Mouse (Mus musculus) G1E-ER4 (cell line): ENCODE data around the gene Coq8b. TPM values are rescaled to one million over a fixed set of nuclear protein-coding genes. Genes with fewer than 3 reads are reported as not detected.

ENCODE experiments used
- GATA1 ChIP-seq: IDR thresholded peaks from one replicate; pipeline ENCODE4 v1.8.0; 2012; ENCODE audit warnings: low read length, inconsistent platforms
- polyA plus RNA-seq: library from polyadenylated mRNA; stranded (reverse); fragments of >175 nt; gene quantifications from 2 replicates; pipeline ENCODE4 v1.2.3, GENCODE M21; 2012

The Coq8b gene
- polyA plus RNA-seq, 1 experiment, result 74.5 TPM

DNA sequence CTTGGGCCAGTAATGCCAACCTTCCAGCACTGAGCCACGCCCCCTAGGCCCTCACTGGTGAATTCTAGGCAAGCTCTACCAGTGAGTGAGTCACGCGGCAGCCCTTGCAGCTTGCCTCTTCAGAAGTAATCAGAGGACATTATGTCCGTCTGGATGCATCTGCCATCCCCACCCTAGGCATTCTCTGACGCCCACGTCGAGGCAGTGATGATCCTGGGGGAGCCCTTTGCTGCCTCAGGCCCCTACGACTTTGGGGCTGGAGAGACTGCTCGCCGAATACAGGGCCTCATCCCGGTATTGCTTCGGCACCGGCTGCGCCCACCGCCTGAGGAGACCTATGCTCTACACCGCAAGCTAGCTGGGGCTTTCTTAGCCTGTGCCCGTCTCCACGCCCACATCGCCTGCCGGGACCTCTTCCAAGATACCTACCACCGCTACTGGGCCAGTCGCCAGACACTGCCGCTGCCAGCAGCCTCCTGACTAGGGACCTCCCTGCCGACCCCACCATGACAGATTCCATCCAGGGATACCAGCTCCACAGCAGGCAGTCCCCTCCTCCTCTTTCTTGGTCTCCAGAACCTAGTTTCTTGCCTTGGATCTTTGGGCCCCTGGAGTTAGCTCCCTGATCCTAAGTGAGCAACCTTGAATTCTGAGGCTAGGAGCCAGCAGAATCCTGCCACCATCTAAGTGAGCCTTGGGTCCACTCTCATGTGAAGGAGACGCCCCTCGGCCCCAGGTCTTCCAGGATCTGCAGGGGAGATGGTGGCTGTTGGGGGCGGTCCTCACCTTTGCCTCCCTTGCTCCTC lies 24.4 kb downstream of the Coq8b start:
- TF ChIP-seq GATA1, result no peak

- TF ChIP-seq GATA1, result no peak
Measured at GRCm38 (mm10) chr7:27257852-27258204, 25.0 kb downstream of the Coq8b start.

DNA sequence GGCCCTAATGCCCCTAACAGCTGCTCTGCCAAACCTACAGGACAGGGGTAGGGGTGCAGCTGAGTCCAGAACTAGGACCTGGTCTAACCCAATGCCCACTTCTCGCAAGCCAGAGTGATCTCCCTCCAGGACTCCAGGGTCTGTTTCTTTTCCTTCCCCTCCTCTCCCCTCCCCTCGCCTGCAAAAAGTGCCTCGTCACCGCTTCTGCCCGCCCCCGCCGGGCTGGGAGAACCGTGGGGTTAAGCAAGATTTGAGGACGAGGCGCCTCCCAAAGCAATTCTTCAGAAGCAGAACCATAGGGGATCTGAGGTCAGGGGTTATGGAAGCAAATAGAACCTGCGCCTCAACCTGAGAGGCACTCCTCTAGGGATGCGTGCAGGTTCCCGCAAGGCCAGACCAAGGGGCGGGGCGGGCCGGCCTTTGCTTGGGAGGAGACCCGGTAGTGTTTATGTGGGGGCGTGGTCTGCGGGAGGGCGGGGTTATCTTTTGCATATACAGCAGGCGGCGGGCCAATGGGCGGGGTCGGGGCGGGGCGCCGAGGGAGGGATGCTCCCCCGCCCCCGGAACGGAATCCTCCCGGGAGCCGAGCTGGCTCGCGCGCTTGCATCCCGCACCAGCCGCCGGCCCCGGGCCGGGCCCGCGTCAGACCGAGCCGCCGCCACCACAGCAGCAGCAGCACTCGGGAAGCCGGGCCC lies 25.5 kb downstream of the Coq8b start, which contains the start of gene Numbl:
Numbl (plus strand) TSS at position 229 of the 695 bp plus-strand sequence.
- no peak for TF ChIP-seq GATA1

DNA sequence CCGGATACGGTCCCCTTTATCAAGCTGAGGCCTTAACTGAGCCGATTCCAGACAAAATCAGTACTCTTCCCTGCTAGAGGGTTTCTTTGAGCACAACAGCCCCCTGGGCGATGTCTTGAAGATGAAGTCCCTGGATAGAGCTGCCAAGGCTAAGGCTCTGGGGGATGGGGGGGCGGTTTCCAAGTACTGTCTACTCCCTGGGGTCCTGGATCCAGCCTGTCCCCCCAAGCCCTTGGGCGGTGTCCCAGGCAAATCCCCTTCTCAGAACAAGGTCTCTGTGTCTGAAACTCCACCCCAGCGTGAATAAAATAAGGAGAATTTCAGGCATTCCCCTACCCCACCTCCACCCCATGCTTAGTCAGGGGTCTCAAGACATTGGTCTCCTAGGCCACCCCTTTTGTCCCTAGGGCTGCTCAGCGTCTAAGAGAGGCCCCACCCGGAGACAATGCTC lies 26.5 kb downstream of the Coq8b start:
- no peak for TF ChIP-seq GATA1

- TF ChIP-seq GATA1, result no peak
Measured at GRCm38 (mm10) chr7:27259771-27260170, 26.9 kb downstream of the Coq8b start.

GRCm38 (mm10) chr7:27260856-27261255 lies 28.0 kb downstream of the Coq8b start:
- no peak for TF ChIP-seq GATA1

DNA sequence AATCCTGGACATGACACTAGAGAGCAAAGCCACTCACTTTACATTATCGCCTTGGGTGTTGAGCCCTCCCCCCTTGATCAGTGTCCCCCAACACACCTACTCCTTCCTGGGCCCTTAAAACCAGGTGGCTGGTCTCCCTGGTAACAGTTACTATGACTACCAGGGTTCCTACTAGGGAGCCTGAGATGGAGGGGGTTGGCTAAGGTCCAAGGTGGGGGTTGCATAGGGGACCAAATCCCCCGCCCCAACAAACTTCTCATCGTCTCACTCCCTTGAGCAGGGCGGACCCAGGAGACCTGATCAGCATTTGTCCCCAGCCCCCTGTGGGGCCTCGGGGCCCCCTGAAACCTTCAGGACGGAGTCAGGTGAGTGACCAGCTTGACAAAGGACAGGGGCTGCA lies 29.1 kb downstream of the Coq8b start:
- no peak for TF ChIP-seq GATA1

DNA sequence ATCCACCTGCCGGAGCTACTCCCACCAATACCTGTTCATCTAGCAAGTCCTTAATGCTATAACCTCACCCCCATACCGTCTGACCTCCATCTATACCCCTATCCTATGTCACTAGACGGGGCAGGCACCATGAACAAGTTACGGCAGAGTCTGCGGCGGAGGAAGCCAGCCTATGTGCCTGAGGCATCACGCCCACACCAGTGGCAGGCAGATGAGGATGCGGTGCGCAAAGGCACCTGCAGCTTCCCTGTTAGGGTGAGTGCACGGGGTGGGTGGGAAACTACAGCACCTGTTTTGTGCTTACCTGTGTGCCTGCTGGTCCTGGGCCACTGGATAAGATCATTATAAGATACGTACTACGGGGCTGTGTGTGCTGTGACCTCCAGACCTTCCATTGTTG lies 31.9 kb downstream of the Coq8b start:
- TF ChIP-seq GATA1, result no peak

DNA sequence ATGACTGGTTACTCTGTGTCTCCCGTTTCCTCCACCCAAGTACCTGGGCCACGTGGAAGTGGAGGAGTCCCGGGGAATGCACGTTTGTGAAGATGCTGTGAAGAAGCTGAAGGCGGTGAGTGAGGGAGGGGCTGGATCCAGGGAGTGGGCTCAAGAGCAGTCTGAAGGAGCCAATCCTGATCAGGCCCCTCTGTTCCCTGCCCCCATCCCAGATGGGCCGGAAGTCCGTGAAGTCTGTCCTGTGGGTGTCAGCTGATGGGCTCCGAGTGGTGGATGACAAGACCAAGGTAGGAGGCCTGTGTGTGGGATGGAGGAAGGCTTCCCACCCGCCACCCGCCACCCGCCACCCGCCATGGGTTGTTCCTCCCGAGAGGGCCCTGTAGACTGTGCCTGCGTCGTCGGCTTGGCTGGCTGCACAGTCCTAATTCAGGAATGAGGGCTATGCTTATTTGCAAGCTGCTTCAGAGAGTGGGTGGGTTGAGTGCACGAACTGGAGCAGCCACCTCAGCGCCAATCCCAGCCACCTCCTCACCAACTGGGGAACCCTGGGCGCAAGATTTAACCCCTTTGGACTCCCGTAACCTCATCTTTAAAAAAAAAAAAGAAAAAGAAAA lies 33.8 kb downstream of the Coq8b start:
- no peak for TF ChIP-seq GATA1

DNA sequence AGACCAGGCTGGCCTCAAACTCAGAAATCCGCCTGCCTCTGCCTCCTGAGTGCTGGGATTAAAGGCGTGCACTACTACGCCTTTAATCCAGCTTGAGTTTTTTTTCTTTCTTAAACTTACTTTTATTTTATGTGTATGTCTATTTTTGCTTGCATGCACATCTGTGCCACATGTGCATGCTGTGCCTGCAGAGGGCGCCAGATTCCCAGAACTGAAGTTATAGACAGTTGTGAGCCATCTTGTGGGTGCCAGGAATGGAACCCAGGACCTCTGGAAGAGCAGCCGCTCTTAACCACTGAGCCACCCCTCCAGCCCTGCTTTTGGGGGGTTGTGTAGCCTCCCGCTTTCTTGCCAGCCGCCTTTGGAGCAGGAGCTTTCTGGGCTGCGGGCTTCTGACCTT lies 38.6 kb downstream of the Coq8b start:
- TF ChIP-seq GATA1, result no peak

DNA sequence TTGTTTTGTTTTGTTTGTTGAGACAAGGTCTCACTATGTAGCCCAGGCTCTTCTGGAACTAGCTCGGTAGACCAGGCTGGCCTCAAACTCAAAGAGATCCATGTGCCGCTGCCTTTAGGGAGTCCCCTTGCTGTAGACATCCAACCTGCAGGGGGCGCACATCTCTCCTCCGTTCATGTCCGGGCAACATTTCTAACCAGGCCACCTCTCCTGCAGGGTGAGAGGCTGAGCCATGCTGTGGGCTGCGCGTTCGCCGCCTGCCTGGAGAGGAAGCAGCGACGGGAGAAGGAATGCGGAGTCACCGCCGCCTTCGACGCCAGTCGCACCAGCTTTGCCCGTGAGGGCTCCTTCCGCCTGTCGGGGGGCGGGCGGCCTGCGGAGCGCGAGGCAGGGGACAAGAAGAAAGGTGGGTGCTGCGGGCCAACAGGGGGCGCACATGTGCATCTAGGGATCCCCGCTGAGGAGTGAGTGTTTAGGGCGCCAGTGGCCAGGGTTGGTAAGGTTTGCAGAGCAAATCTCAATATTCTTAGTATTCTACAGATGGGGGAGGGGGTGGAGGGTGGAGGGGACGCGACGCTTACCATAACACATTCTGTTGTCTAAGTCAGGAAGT lies 41.0 kb downstream of the Coq8b start:
- no peak for TF ChIP-seq GATA1

DNA sequence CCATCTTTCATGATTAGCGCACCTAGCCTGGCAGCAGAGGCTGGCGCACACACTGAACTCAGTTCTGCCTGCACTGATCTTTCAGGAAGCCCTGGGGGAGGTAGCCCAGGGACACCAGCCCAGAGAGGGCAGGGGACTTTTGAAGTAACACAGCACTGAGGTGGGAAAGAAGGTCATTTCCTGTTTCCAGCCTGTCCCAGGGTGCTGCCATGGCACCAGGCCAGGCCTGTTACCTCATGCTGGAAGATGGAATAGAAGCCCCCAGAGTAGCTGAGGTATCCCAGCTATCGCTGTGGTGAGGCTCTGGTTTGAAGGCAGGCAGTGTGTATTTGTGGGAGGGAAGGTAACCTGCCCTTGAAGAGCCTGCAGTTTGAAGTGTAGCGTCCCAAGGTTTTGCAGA lies 42.1 kb downstream of the Coq8b start:
- TF ChIP-seq GATA1, result no peak

DNA sequence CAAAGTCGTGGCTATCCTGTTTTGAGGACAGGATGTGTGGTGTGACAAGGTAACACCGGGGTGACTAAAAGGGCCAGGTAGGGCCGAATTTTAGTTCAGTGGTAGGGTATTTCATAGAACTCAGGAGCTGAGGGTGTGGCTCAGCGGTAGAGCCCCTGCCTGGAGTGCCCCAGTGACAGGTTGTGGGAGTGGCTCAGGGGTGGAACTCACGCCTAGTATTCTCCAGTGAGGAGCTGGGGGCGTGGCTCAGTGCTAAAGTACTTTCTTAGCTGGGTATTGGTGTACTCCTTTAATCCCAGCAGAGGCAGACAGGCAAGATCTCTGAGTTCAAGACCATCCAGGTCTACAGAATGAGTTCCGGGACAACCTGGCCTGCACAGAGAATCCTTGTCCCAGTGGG lies 43.2 kb downstream of the Coq8b start:
- no peak for TF ChIP-seq GATA1

GRCm38 (mm10) chr7:27277191-27277590 lies 44.4 kb downstream of the Coq8b start:
- TF ChIP-seq GATA1, result no peak

GRCm38 (mm10) chr7:27281717-27282116 lies 48.9 kb downstream of the Coq8b start:
- no peak for TF ChIP-seq GATA1

- TF ChIP-seq GATA1, result no peak
Measured at GRCm38 (mm10) chr7:27282225-27282624, 49.4 kb downstream of the Coq8b start.
